Comparison of ENCODE assay signal across 12 mouse cellular contexts in the genomic region with DNA sequence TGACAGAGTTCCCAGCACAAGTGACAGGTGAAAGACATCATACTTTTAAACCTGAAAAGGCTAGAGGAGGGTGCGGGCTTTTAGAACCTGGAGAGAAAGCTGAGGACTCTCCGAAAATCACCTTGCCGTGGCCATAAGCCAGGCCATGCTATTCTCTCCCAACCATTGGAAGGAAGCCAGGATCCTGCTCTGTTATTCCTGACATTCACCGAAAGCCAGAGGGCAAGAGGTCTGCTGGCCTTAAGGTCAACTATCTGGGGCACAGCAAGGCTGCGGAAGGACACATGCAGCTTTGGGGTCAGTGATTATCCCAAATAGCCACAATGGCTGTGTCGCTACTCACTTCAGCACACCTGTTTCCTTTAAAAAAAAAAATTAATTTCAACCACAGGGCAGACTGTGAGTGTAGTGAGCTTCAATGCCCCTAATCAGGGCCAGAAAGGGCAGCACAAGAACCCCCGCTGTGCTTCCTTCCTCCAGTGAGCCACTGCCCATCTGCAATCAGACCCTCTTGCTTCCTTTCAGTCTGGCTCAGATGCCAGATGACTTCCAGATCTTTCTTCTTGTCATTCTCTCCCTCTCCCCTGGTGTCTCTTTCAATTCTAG. TPM values are rescaled to one million over a fixed set of nuclear protein-coding genes. Genes with fewer than 3 reads are reported as not detected.
DNase-seq lines count a peak whose midpoint lies in the region; ATAC-seq and TF ChIP-seq lines count a peak whose summit lies in the region.
"Had no signal": no experiment of that assay in that cellular context is flagged by ENCODE, and none has a peak within 500 bp of the region (broad histone marks: within the 10 kb centered on the region; RNA-seq: fewer than 3 reads in every experiment).

No protein-coding gene starts in this region.

- peaks cover 78% of the 10 kb centered on the region for H3K4me1 ChIP-seq in midbrain, embryonic 10.5 days
- peaks cover 35% of the 10 kb centered on the region for H3K4me1 ChIP-seq in midbrain, embryonic 11.5 days (ENCODE audit: control insufficient read depth, insufficient read depth, low read length)
- H3K4me1 ChIP-seq in limb, embryonic 12.5 days (replicated peaks) = peaks cover 76% of the 10 kb centered on the region
- H3K4me1 ChIP-seq in thymus, adult 2 months (replicated peaks; ENCODE audit: control insufficient read depth, insufficient read depth, low read length) = no peaks in the 10 kb centered on the region

- 0 out of 2 replicates have a peak overlapping the region, but pooled peaks have one; percentile 35 for H3K27ac ChIP-seq in midbrain, embryonic 10.5 days (replicated peaks)
- no peak overlapping the region for H3K27ac ChIP-seq in midbrain, embryonic 11.5 days (ENCODE audit: low read depth, low read length)
- 0 out of 2 replicates have a peak overlapping the region, but pooled peaks have one; percentile 31 for H3K27ac ChIP-seq in limb, embryonic 12.5 days
- no peak overlapping the region for H3K27ac ChIP-seq in thymus, adult 2 months (ENCODE audit: control insufficient read depth, insufficient read depth, low read length)
- H3K27ac ChIP-seq: embryonic facial prominence, embryonic 13.5 days had no signal

- peak; percentile 58 to 68 for DNase-seq in cerebellum, postnatal 10 days
- no peak for DNase-seq in cerebellum, postnatal 4 days (ENCODE audit: low spot score in 2 of 2)
- no peak for DNase-seq in midbrain, embryonic 10.5 days (ENCODE audit: low spot score)
- no peak for DNase-seq in midbrain, embryonic 11.5 days (ENCODE audit: low spot score, missing footprints)
- no peak for DNase-seq in right cerebral cortex, postnatal 36 days (ENCODE audit: low spot score in 2 of 2)
- DNase-seq in thymus, adult 2 months = no peak
- no peak for DNase-seq in spleen, adult 12 weeks (ENCODE audit: low spot score)
- DNase-seq: gastrocnemius, postnatal 25 days; kidney, adult 2 months; right cerebral cortex, postnatal 4 days had no signal

- H3K27me3 ChIP-seq in midbrain, embryonic 10.5 days (ENCODE audit: low read depth, poor library complexity, severe bottlenecking) = peaks cover 91% of the 10 kb centered on the region
- H3K27me3 ChIP-seq in midbrain, embryonic 11.5 days (ENCODE audit: control insufficient read depth, insufficient read depth, low read length) = peaks cover 22% of the 10 kb centered on the region
- no peaks in the 10 kb centered on the region for H3K27me3 ChIP-seq in limb, embryonic 12.5 days
- H3K27me3 ChIP-seq in thymus, adult 2 months (ENCODE audit: control insufficient read depth, insufficient read depth, low read length) = no peaks in the 10 kb centered on the region
- H3K27me3 ChIP-seq: embryonic facial prominence, embryonic 13.5 days had no signal

- WGBS in midbrain, embryonic 10.5 days = 53% methylated on average over 7 of the region's 7 CpGs
- 55% methylated on average over 7 of the region's 7 CpGs for WGBS in midbrain, embryonic 11.5 days
- WGBS in limb, embryonic 12.5 days = 24% methylated on average over 7 of the region's 7 CpGs
- WGBS in thymus, adult 2 months = 61% methylated on average over 7 of the region's 7 CpGs

- no peaks in the 10 kb centered on the region for H3K9me3 ChIP-seq in midbrain, embryonic 10.5 days (replicated peaks)
- H3K9me3 ChIP-seq in midbrain, embryonic 11.5 days (ENCODE audit: control insufficient read depth, low read length) = no peaks in the 10 kb centered on the region
- H3K9me3 ChIP-seq in limb, embryonic 12.5 days = no peaks in the 10 kb centered on the region
- H3K9me3 ChIP-seq: embryonic facial prominence, embryonic 13.5 days had no signal

- no peak for ATAC-seq in midbrain, embryonic 11.5 days (ENCODE audit: low FRiP score)
- ATAC-seq in limb, embryonic 12.5 days (ENCODE audit: insufficient number of reproducible peaks, insufficient read depth, low FRiP score, low TSS enrichment, low read depth) = no peak

- TF ChIP-seq POLR2A in thymus, adult 2 months (IDR thresholded peaks at IDR 0.05; ENCODE audit: control insufficient read depth, extremely low read depth, insufficient read depth, low read length, poor library complexity) = no peak

- no peaks in the 10 kb centered on the region for H3K36me3 ChIP-seq in midbrain, embryonic 10.5 days
- H3K36me3 ChIP-seq in midbrain, embryonic 11.5 days (ENCODE audit: control insufficient read depth, insufficient read depth, low read length) = no peaks in the 10 kb centered on the region
- H3K36me3 ChIP-seq in limb, embryonic 12.5 days = no peaks in the 10 kb centered on the region
- H3K36me3 ChIP-seq in thymus, adult 2 months (ENCODE audit: control insufficient read depth, insufficient read depth, low read length) = no peaks in the 10 kb centered on the region
- H3K36me3 ChIP-seq: embryonic facial prominence, embryonic 13.5 days had no signal

- no peak overlapping the region for H3K4me2 ChIP-seq in midbrain, embryonic 11.5 days
- H3K4me2 ChIP-seq in limb, embryonic 12.5 days = 0 out of 2 replicates have a peak overlapping the region, but pooled peaks have one; percentile 1
- H3K4me2 ChIP-seq: embryonic facial prominence, embryonic 13.5 days had no signal

- TF ChIP-seq CTCF in thymus, adult 2 months (IDR thresholded peaks at IDR 0.05; ENCODE audit: borderline replicate concordance, control insufficient read depth, extremely low read depth, insufficient read depth, low read length, poor library complexity) = no peak

- H3K9ac ChIP-seq in midbrain, embryonic 11.5 days (ENCODE audit: low read length) = no peak overlapping the region
- H3K9ac ChIP-seq in limb, embryonic 12.5 days (replicated peaks) = no peak overlapping the region; the same call in 1 of the 2 replicates
- H3K9ac ChIP-seq: embryonic facial prominence, embryonic 13.5 days had no signal

- H3K4me3 ChIP-seq in midbrain, embryonic 10.5 days = no peak overlapping the region
- no peak overlapping the region for H3K4me3 ChIP-seq in midbrain, embryonic 11.5 days (ENCODE audit: low read depth, low read length)
- H3K4me3 ChIP-seq in limb, embryonic 12.5 days (replicated peaks) = no peak overlapping the region
- no peak overlapping the region for H3K4me3 ChIP-seq in thymus, adult 2 months (ENCODE audit: control insufficient read depth, insufficient read depth, low read length)
- H3K4me3 ChIP-seq: embryonic facial prominence, embryonic 13.5 days had no signal

RNA-seq across cellular contexts. Expression of a gene that starts 23.3 kb away (rescaled TPM):
- polyA plus RNA-seq in midbrain, embryonic 10.5 days (2016; fragmentation: Nextera tagmentation; extraction: Ambion mirVana) = 1,354 and 2,071 TPM in 2 replicates
- polyA plus RNA-seq in midbrain, embryonic 11.5 days (2014; fragmentation: Nextera tagmentation; extraction: Ambion mirVana) = 1,391 and 1,438 TPM in 2 replicates
- polyA plus RNA-seq in limb, embryonic 12.5 days (2016; fragmentation: Nextera tagmentation; extraction: Ambion mirVana) = 1,818 and 1,932 TPM in 2 replicates
- polyA plus RNA-seq in thymus, adult 2 months (2012; rRNA removed) = 2.5 and 17.0 TPM in 2 replicates

RNA-seq across cellular contexts. Expression of a gene that starts 34.5 kb away (rescaled TPM):
- 76.4 and 103 TPM in 2 replicates for polyA plus RNA-seq in midbrain, embryonic 10.5 days (2016; fragmentation: Nextera tagmentation; extraction: Ambion mirVana)
- 110 and 117 TPM in 2 replicates for polyA plus RNA-seq in midbrain, embryonic 11.5 days (2014; fragmentation: Nextera tagmentation; extraction: Ambion mirVana)
- 68.7 and 69.3 TPM in 2 replicates for polyA plus RNA-seq in limb, embryonic 12.5 days (2016; fragmentation: Nextera tagmentation; extraction: Ambion mirVana)
- 28.2 and 35.3 TPM in 2 replicates for polyA plus RNA-seq in thymus, adult 2 months (2012; rRNA removed)

Comparison
In these comparisons a context has a peak if more than half of its experiments do, and no peak if none do; other contexts are left out.
1. DNase-seq: peak in cerebellum, postnatal 10 days (2 of 2); none in cerebellum, postnatal 4 days (0 of 2), midbrain, embryonic 10.5 days (single experiment), midbrain, embryonic 11.5 days (single experiment), right cerebral cortex, postnatal 36 days (0 of 2), thymus, adult 2 months (single experiment) and spleen, adult 12 weeks (single experiment).
2. H3K27ac ChIP-seq: peak in midbrain, embryonic 10.5 days (single experiment) and limb, embryonic 12.5 days (single experiment); none in midbrain, embryonic 11.5 days (single experiment) and thymus, adult 2 months (single experiment).
3. RNA of a gene that starts 23.3 kb away (polyA plus RNA-seq): 1,818 to 1,932 TPM in limb, embryonic 12.5 days, 1,391 to 1,438 TPM in midbrain, embryonic 11.5 days and 1,354 to 2,071 TPM in midbrain, embryonic 10.5 days; 2.5 to 17.0 TPM in thymus, adult 2 months; every median in the first group is over 10 times any median in the second.